Mouse (Mus musculus) B cell, adult 2 months (primary cell): ENCODE results near the gene Synpo2.

Experiments used
- DNase-seq, 2 experiments: peaks; one replicate each; pipeline ENCODE4 v3.0.0; 2022

Gene Synpo2

DNA sequence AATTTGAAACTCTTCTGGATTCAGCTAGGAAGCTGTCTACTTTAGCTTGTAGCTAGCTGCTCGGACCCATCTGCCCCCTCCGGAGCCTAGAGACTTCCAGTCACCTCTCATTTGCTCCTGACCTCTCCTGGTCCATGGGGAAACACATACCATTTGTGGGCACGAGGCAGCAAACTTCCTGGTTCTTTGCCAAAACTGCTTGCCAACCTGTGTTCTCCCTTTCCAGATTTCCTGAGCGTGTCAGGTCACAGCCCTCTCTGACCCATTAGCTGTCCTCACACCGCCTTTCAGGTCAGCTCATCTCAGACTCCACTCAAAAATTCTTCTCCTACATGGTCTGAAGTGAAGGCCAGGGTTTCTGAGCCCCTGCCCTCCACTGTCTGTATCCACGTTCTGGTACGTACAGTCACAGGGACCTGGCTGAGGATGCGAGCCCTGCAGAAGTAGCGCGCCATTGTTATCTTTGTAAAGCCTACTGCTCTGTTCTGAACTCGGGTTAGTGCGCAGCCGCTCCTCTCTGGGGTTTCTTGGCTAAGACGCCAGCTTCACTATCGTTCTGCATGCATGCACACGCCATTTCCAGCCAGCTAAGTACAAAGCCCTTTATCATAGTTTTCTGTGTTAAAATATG lies 150.0 kb downstream of the Synpo2 start:
- no peak for DNase-seq

GRCm38 (mm10) chr3:123081665-123082064 lies 154.3 kb downstream of the Synpo2 start:
- DNase-seq, result no peak

DNA sequence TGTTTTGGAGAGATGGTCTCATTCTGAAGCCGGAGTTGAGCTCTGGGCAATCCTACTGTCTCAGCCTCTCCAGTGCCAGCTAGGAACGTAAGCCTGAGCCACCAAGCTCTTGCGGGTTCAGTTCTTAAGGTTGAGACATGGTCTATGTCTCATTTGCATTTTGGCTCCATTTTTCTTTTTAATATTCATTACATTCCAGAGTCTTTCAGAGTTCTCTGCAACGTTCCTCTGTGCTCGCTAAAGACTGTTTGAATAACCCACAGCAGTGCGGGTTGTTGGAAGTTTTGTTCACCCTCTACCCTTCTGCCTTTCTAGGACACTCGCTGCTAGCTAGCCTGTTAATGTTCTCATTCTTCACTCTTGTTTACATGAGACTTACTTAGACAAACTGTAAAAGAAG lies 155.0 kb downstream of the Synpo2 start:
- no peak for DNase-seq

DNA sequence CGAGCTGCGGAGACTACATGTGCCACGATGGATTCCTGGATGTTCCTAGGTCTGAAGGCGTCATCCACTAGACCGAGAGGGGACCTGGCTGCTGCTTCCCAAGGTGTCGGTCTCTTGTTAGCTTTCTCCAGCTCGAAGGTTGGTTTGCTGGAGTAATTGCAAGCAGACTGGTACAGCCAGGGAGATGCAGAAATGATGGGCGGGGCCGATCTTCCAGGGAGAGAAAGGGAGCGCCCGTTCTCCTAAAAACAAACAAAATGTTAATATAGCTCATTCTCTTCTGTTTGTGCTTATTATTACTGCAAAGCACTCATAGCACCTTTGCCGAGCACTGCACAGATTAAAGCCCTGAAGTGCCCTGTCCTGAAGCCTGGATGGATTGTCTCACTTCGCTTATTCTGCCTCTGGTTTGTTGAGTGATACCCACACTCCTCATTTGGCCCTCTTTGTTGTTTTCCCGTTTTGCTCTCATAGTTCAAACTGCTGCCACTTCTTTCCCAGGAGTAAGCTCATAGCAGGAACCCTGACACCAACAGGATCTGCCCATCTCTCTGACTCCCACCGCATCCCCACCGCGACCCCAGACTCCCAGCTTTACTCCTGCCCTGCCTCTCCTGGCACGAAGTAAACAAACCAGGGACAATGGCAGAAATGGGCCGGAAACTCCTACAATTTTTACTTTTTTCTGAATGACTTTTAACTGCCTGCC lies 155.8 kb downstream of the Synpo2 start:
- DNase-seq, result no peak

DNA sequence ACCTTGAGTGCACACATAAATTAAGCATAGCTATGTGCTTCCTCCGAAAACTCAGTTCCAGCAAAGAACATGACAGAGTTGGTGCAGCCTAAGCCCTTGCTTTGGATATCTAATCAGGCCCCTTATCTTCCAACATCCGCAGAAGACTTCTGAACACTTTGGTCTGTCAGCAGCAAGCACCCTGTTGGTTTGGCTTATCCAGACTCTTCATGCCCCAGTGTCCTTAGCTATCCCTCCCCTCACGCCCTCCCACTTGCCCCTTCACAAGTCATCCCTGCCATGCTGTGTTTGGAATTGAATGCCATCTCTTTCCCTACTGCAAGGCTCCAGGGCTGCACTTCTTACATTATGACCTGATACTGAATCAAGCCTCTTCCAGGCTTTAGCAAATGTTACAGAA lies 160.2 kb downstream of the Synpo2 start:
- DNase-seq, result no peak

DNA sequence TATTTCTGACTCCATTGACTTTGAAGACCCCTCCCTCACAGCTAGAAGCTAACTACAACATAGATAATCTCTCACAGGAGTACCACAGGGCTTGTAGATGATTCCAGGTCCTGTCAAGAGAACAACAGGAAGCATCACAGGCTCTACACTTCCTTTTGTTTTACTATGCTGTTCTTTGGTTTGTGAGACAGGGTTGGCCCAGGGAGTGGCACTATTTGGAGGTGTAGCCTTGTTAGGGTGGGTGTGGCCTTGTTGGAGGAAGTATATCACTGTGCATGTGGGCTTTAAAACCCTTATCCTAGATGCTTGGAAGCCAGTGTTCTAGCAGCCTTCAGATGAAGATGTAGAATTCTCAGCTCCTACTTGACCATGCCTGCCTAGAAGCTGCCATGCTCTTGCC lies 160.9 kb downstream of the Synpo2 start:
- DNase-seq, result no peak

DNA sequence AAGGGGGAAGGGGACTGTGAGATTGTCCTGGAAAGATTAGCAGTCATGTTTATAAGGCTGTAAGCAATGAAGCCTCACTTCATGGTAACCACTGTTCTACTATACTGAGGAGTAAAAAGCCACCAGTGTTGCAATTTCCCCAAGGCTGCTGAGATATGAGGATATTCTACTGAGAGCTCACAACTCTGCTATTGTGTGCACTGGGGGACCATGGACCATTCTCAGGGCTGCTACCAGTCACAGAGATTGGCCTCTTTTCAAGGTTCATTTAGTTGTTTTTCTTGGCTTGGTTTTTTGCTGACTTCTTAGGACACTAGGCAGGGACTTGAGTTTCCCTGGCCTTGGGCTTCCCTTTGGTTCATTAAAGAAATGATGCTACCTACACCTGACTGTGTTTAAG lies 162.6 kb downstream of the Synpo2 start:
- no peak for DNase-seq

- DNase-seq, result no peak
These were observed 163.5 kb downstream of the Synpo2 start for GRCm38 (mm10) chr3:123072472-123072871.

- DNase-seq, result no peak
These were observed 165.0 kb downstream of the Synpo2 start for GRCm38 (mm10) chr3:123070996-123071395.

DNA sequence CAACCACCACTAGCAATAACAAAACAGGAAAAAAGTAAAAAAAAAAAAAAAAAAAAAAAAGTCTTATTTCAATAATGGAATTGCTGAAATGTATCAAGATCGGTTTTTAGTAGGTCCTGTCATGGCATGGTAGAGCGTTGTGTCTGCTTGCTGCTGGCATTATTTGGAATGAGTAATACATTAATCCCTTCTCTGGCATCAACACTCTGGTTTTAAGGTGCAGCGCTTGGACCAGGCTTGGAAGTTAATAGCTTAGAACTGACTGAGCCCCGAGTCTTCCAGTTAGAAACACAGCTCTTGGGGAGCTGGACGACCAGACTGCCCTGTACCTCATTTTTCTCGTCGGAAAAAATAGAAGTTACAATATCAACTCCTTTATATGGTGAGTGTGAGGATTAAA lies 169.1 kb downstream of the Synpo2 start:
- DNase-seq, result no peak

GRCm38 (mm10) chr3:123065466-123065865 lies 170.5 kb downstream of the Synpo2 start:
- no peak for DNase-seq

DNA sequence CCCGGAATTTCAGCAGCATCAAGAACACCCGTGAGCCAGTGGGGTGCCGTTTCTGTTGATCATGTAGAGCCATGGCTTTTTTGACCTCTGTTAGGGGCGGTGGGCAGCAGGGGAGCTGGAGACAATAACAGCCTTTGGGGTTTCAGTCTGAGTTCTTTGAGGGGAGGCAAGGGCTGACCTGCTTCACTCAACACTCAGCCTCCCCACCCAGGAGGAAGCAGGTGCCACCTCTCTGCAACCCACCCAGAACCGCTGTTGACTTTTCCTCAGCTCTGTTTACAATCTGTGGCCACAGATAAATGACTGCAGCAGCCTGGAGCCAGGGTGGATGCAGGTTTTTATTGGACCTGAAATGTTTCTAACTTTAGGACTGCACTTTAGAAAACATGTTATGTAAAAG lies 171.8 kb downstream of the Synpo2 start:
- no peak for DNase-seq

DNA sequence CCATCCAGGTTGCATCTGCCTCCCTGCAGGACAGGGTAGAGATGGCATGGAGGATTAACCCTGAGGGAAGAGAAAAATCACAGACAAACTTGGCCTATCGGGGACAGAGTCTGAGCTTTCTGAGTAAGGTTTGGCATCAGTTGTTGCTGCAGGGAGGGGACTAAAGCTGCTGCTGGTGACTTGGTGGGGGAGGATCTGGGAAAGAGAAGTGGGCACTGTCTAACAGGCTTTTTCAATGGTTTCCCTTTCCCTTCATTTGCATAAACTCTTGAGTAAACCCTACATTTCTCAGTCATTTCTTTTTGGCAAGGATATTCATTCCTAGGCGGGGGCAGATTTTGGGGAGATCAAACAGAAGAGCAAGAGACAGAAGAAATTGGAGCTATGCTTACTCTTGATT lies 174.0 kb downstream of the Synpo2 start:
- DNase-seq, result no peak

DNA sequence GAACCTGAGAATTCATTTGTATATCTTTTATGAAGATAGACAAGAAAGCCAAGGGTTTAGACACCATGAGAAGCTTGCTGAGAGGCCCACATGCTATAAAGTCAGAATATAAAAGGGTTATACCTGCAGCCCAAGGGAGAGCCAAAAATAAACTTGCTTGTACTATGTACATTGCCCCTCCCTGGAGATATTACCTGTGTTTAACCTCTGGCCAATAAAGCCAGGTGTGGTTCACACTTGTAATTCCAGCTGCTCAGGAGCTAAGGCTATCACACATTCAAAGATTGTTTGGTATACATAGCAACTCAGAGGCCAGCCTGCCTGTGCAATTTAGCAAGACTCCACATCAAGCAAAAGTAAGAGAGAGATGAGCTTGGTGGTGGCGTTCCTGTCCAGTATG lies 177.1 kb downstream of the Synpo2 start:
- DNase-seq, result no peak

DNA sequence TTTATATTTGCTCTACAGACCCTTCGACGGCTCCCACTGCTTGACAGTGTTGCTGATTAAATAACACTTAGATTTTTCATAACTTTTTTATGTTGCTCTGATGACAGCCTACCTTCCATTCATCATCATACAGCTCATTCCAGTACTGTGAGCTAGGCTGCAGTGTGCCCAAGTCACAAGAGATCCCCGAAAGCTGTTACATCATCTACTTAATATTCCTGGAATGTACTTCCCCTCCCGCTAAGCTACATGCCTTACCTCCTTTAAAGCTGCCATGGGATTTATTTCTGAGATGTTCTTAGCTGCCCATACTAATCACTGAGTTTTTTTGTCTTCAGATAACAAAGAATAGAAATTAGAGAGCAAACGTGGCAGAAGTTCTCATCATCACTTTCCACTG lies 181.8 kb downstream of the Synpo2 start:
- no peak for DNase-seq

- no peak for DNase-seq
These were observed 182.6 kb downstream of the Synpo2 start for GRCm38 (mm10) chr3:123053192-123053938.

DNA sequence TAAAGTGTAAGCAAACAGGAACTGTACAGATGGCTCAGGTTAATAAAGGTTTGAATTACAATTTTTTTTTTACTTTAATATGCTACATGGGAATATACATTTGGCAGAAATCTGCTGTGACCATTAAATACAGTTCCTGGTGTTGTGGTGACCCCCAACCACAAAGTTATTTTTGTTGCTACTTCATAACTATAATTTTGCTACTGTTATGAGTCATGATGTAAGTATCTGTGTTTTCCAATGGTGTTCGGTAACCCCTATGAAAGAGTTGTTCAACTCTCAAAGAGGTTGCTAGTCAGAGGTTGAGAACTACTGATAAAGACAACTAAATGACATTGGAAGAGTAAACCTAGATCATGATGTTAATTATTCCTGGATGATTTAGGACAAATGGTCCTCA lies 193.6 kb downstream of the Synpo2 start:
- no peak for DNase-seq

DNA sequence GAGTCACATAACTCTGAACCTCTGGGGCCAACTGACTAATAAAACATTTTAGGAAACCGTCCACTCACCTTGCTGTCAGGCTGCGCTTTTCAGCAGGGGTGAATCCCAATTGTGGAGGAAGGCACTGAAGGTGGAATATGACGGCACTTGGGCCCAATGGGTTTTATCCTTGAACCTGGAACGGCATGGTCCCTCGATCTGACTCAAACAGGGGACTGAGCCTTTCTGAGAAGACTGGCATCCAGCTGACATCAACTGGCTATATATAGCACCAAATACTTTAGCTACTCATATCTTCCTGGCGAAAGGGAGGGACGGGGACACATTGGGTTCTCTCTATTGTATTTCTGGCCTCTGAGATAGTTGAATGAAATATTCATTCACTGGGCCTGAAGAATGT lies 201.2 kb downstream of the Synpo2 start, which contains the start of gene Myoz2:
TSS of gene Myoz2 (minus strand) at position 264 of the 400 bp plus-strand sequence.
- DNase-seq, result no peak

DNA sequence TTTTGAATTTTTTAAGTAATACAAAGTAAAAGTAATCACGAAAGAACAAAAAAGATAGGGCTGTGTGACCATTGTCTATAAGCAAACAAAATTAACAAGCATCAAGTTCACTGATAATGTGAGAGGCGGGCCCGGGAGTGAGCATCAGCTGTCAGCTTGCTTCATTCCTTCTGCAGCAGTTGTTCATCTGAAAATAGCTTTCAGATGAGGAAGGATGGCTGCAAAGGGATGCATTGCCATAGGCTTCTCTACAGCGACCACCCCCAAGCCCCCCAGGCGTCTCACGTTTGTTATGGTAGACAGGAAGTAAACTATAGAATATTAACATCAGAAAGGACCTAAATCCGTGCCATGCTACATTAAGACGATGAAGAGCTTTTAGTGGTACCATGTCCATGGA lies 202.1 kb downstream of the Synpo2 start:
- DNase-seq, result no peak
